Mouse (Mus musculus) layer of hippocampus, postnatal 10 days (tissue): ENCODE data around the gene Cplx2. TPM values are rescaled to one million over a fixed set of nuclear protein-coding genes. Genes with fewer than 3 reads are reported as not detected.

Experiments
- DNase-seq, 2 experiments: peaks; one replicate each; pipeline ENCODE4 v3.0.0; 2021; ENCODE audit warnings: low spot score in 2 of 2
- total RNA-seq, 2 experiments: library from RNA; stranded (reverse); gene quantifications; 2 replicates each; pipeline ENCODE4 v1.2.3; 2021

Gene Cplx2
- total RNA-seq, 2 experiments from 2014 or later, result 686 to 743 TPM

DNA sequence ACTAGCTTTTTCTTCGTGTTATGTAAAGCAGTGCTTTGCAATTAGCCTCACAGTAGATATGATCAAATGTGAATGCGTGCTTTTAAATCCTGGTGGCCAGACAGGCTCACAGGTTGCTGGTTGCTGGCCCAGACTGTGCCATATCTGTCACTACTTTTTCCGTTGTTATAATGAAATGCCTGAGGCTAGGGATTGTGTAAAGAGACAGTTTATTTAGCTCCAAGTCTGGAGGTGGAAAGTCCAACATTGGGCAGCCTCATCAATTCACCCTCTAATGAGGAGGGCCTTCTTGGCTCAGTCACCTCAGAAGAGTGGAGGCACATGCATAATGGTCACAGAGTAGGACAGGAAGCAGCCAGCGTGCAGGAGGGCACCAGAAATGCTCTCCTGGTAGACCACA, 31.2 kb downstream of the Cplx2 start:
- DNase-seq, result no peak

- DNase-seq, result no peak
These were observed 32.3 kb downstream of the Cplx2 start for GRCm38 (mm10) chr13:54403224-54404070.

- DNase-seq, result no peak
These were observed 33.1 kb downstream of the Cplx2 start for GRCm38 (mm10) chr13:54404205-54404604.

GRCm38 (mm10) chr13:54405805-54406204, 34.7 kb downstream of the Cplx2 start:
- DNase-seq, result no peak

- DNase-seq, result no peak
These were observed 40.5 kb downstream of the Cplx2 start for GRCm38 (mm10) chr13:54411656-54412055.

DNA sequence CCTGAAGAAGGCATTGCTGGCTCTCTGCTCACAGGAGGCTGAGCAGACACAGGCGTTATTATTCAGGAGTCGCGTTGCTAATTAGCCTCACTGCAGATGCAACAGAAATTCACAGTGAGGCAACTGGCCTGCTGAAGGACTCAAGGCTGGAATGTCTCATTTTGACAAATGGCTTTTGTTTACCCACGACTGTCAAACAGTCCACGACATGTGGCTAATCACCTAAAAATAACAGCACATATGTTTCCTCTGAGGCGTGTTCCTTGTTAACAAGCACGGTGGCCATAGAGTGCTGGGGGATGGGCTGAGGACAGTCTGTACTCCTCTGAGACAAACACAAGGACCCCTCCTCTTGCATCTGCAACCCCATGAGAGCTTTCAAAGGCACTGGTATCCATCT, 41.1 kb downstream of the Cplx2 start:
- no peak for DNase-seq

- DNase-seq, result no peak
These were observed 41.6 kb downstream of the Cplx2 start for GRCm38 (mm10) chr13:54412721-54413120.

- no peak for DNase-seq
These were observed 43.9 kb downstream of the Cplx2 start for GRCm38 (mm10) chr13:54415059-54415458.

DNA sequence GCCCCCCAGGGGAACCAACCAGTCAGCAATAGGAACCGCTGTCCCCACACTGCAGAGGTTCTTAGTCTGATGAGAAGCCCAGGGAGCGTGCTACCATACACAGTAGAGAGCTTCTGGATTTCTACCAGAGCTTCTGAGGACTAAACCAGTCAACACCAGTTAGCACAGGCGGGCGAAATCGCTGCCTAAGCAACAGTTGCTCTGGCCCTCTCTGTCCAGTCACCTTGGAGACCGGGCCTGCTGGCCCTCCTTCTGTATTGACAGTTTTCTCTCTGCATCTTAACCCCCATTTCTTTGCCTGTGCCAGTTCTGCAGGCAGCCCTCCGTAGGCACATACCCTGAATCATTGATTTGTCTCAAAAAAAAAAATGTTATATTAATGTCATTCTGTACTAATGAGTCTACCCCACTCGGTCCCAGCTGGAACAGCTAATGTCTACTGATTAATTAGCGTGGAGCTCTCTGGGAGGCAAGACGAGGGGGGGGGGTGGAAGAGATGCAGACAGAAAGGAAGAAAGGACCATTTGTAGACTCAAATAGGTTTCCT, 47.7 kb downstream of the Cplx2 start:
- DNase-seq, result peak; percentile 55 to 61

- no peak for DNase-seq
These were observed 49.1 kb downstream of the Cplx2 start for GRCm38 (mm10) chr13:54420226-54420625.

DNA sequence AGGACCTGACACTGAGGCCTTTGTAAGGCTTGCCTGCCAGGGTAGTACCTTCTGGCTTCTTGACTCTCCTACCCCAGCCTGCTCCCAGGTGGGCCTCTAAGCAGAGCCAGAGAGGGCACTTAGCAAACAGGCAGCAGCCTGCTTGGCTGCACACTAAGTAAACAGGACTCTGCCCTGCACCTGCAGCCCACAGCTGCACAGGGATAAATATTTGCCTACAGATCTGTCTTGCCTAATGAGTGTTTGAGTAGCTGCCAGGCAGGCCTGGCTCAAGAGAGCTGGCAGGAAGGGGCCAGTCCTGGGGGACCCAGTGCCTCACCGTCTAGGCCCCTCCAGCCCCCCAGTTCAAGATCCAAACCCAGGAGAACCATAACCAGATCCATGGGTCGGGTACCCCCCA, 54.1 kb downstream of the Cplx2 start:
- no peak for DNase-seq

GRCm38 (mm10) chr13:54426781-54427655, 55.9 kb downstream of the Cplx2 start:
- no peak for DNase-seq

DNA sequence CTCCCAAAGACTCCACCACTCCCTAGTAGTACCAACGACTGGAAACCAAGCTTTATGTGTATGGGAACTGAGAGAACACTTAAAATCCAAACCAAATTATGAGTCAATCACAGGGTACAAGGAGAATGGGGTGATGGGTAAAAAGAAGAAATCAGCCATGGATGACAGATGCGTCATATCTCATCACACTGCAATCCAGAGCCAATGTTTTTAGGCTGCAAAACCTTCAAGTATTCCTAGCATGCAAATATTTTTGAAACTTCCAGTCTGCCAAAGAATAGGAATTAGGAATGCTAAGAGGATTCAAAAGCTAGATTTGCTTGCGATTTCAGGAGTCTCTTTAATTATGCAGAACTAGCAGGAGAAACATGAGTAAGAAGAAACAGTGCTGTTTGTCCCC, 57.6 kb downstream of the Cplx2 start:
- no peak for DNase-seq

- no peak for DNase-seq
These were observed 58.9 kb downstream of the Cplx2 start for GRCm38 (mm10) chr13:54430051-54430450.

DNA sequence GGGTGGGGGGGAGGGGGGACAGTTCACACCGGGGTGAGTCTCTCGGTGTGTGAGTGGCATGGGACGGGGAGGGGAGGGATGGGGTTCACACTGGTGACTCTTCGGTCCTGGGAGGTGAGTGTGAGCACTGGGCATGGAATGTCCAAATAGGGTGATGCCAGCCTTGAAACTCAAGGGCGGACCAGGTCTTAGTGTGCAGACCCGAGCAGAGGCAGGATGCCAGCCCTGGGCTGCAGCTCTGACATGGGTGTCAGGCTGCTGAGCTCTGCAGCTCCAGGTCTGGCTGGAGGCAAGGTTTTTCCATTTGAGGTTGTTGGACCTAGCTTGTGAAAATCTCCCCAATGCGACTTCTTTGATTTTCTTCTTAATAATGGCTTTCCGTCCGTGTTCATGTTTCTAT, 60.0 kb downstream of the Cplx2 start:
- DNase-seq, result no peak

Other genes starting within 250 kb of the Cplx2 start
- gene Hrh2, start 179.2 kb upstream of the Cplx2 start, total RNA-seq, result 1 to 10 TPM; 4.4 to 4.7 TPM
- gene Thoc3, start 97.5 kb downstream of the Cplx2 start, total RNA-seq, result 10 to 100 TPM; 44.7 TPM
- 10 to 100 TPM; 20.5 to 20.7 TPM for gene Simc1, start 132.4 kb downstream of the Cplx2 start, total RNA-seq
- gene 4833439L19Rik, start 194.1 kb downstream of the Cplx2 start, total RNA-seq, result 100 to 1,000 TPM; 165 to 183 TPM
- 10 to 100 TPM; 49.6 to 49.9 TPM for gene Arl10, start 203.7 kb downstream of the Cplx2 start, total RNA-seq
- 10 to 100 TPM; 34.2 to 36.6 TPM for gene Nop16, start 218.7 kb downstream of the Cplx2 start, total RNA-seq
- gene Higd2a, start 218.9 kb downstream of the Cplx2 start, total RNA-seq, result 100 to 1,000 TPM; 168 to 177 TPM
- 100 to 1,000 TPM; 308 to 332 TPM for gene Cltb, start 240.0 kb downstream of the Cplx2 start, total RNA-seq